In genomic region chr14:115551996-115552395, GRCm38 (mm10) we compare ENCODE assay signal across 16 mouse cellular contexts.
DNase-seq lines count a peak whose midpoint lies in the region.
"Had no signal": no experiment of that assay in that cellular context is flagged by ENCODE, and none has a peak within 500 bp of the region (broad histone marks: within the 10 kb centered on the region; RNA-seq: fewer than 3 reads in every experiment).

No protein-coding gene starts in this region.

- intact Hi-C loops in left cerebral cortex, postnatal 4 days (cut with DNase I): no loop called here
- intact Hi-C loops in left cerebral cortex, postnatal 36 days (cut with DNase I): no loop called here

- DNase-seq in cerebellum, postnatal 10 days: peak; percentile 75 to 80
- no peak for DNase-seq in cerebellum, adult 8-10 months
- peak; percentile 67 to 79 for DNase-seq in cerebellum, postnatal 14 days
- DNase-seq in cerebellum, adult 11-12 months: no peak
- DNase-seq in left cerebral cortex, postnatal 4 days: peak; percentile 3
- no peak for DNase-seq in left cerebral cortex, postnatal 36 days (ENCODE audit: low spot score in 2 of 2)
- DNase-seq: adrenal gland, adult 2 months; adrenal gland, adult 8-10 months; adrenal gland, postnatal 10 days; adrenal gland, postnatal 14 days; adrenal gland, postnatal 25 days; adrenal gland, postnatal 36 days; B cell, adult 2 months; cerebellum, adult 11 months; cerebellum, adult 18-20 months; cerebellum, adult 2 months had no signal

Comparison
In these comparisons a context has a peak if more than half of its experiments do, and no peak if none do; other contexts are left out.
1. DNase-seq: peak in cerebellum, postnatal 10 days (2 of 2), cerebellum, postnatal 14 days (2 of 2) and left cerebral cortex, postnatal 4 days (single experiment); none in cerebellum, adult 8-10 months (single experiment), cerebellum, adult 11-12 months (single experiment) and left cerebral cortex, postnatal 36 days (0 of 2).